Mouse (Mus musculus): Measurements from ENCODE around the gene Grhpr.
"Not testable (repeated sequence)": the region's sequence is repeated elsewhere in the genome, so short reads cannot be mapped to it uniquely, and the experiment has no call there.

Gene Grhpr

GRCm38 (mm10) chr4:45013537-45013936, 32.3 kb downstream of the Grhpr start:
- no peak for DNase-seq (ENCODE audit: low spot score in 2 of 2)

GRCm38 (mm10) chr4:45015615-45016014, 34.4 kb downstream of the Grhpr start:
- peak; percentile 73 to 79 for DNase-seq (ENCODE audit: low spot score in 2 of 2)

- peak; percentile 88 to 90 for DNase-seq (ENCODE audit: low spot score in 2 of 2)
These were observed 37.3 kb downstream of the Grhpr start, which contains the start of gene Polr1e for GRCm38 (mm10) chr4:45018452-45018980. TSS of gene Polr1e (plus strand) at chr4:45018583.

- DNase-seq (ENCODE audit: low spot score in 2 of 2): no peak
These were observed 37.8 kb downstream of the Grhpr start for GRCm38 (mm10) chr4:45019009-45019408.

GRCm38 (mm10) chr4:45026459-45026858, 45.3 kb downstream of the Grhpr start:
- no peak for DNase-seq (ENCODE audit: low spot score in 2 of 2)

GRCm38 (mm10) chr4:45032586-45032985, 51.4 kb downstream of the Grhpr start:
- DNase-seq (ENCODE audit: low spot score in 2 of 2): no peak

GRCm38 (mm10) chr4:45034693-45035628, 53.8 kb downstream of the Grhpr start:
- DNase-seq (ENCODE audit: low spot score in 2 of 2): no peak

- no peak for DNase-seq (ENCODE audit: low spot score in 2 of 2)
These were observed 54.9 kb downstream of the Grhpr start for GRCm38 (mm10) chr4:45036048-45036447.

GRCm38 (mm10) chr4:45036571-45036970, 55.4 kb downstream of the Grhpr start:
- DNase-seq (ENCODE audit: low spot score in 2 of 2): no peak

GRCm38 (mm10) chr4:45037455-45038410, 56.5 kb downstream of the Grhpr start:
- DNase-seq (ENCODE audit: low spot score in 2 of 2): no peak

- DNase-seq (ENCODE audit: low spot score in 2 of 2): not testable (repeated sequence)
These were observed 57.7 kb downstream of the Grhpr start for GRCm38 (mm10) chr4:45038879-45039278.

GRCm38 (mm10) chr4:45039546-45039945, 58.4 kb downstream of the Grhpr start:
- DNase-seq (ENCODE audit: low spot score in 2 of 2): not testable (repeated sequence)

Measured in right cerebral cortex, adult 2 months (tissue).